Mouse (Mus musculus) neural tube, postnatal 0 days (tissue): ENCODE data around the gene Prss27. TPM values are rescaled to one million over a fixed set of nuclear protein-coding genes. Genes with fewer than 3 reads are reported as not detected.

Experiments used
- microRNA-seq: library from miRNA; unstranded; fragments of <30 nt; microRNA quantifications from one replicate; pipeline ENCODE4, GENCODE M21; 2016
- polyA plus RNA-seq: library from polyadenylated mRNA; unstranded; fragments of >200 nt; fragmentation: Nextera tagmentation; extraction: Ambion mirVana; gene quantifications from 2 replicates; pipeline ENCODE4 v1.2.1, GENCODE M21; 2015

Prss27 gene
- 0.15 TPM in 1 of 2 replicates, not detected in the other for polyA plus RNA-seq

GRCm38 (mm10) chr17:24037844-24038243 lies at the start of gene Prss27:
Prss27 (plus strand) TSS chr17:24038144.

GRCm38 (mm10) chr17:23997901-23998300 lies 40.0 kb upstream of the Prss27 start, which contains the start of gene Prss22:
Prss22 (minus strand) TSS chr17:23998100.

GRCm38 (mm10) chr17:24072919-24073696 lies 35.2 kb downstream of the Prss27 start, which contains the start of gene Kctd5:
Kctd5 (minus strand) TSS chr17:24073485.

Small RNAs within 50 kb of the gene (microRNA-seq; reads per million reads assigned to microRNA genes)
- not detected for gene Gm27700

Other genes starting within 250 kb of the Prss27 start
- gene Srrm2, start 247.6 kb upstream of the Prss27 start, polyA plus RNA-seq, result 455 and 462 TPM in 2 replicates
- gene Elob, start 209.0 kb upstream of the Prss27 start, polyA plus RNA-seq, result 1,482 and 1,529 TPM in 2 replicates
- gene Prss33, start 202.1 kb upstream of the Prss27 start, polyA plus RNA-seq, result not detected in 2 replicates
- gene Prss32, start 194.3 kb upstream of the Prss27 start, polyA plus RNA-seq, result 0.12 TPM in 1 of 2 replicates, not detected in the other
- gene Prss41, start 194.0 kb upstream of the Prss27 start, polyA plus RNA-seq, result 0.86 and 1.6 TPM in 2 replicates
- gene Prss21, start 170.1 kb upstream of the Prss27 start, polyA plus RNA-seq, result not detected in 2 replicates
- gene Dcpp1, start 157.3 kb upstream of the Prss27 start, polyA plus RNA-seq, result not detected in 2 replicates
- gene Dcpp2, start 157.3 kb upstream of the Prss27 start, polyA plus RNA-seq, result not detected in 2 replicates
- not detected in 2 replicates for gene Dcpp3, start 120.7 kb upstream of the Prss27 start, polyA plus RNA-seq
- not detected in 2 replicates for gene Sbp, start 96.5 kb upstream of the Prss27 start, polyA plus RNA-seq
- not detected in 2 replicates for gene Sbpl, start 82.9 kb upstream of the Prss27 start, polyA plus RNA-seq
- not detected in 2 replicates for gene Prss30, start 57.6 kb upstream of the Prss27 start, polyA plus RNA-seq
- gene Prss22, start 40.0 kb upstream of the Prss27 start, polyA plus RNA-seq, result not detected in 2 replicates
- gene Kctd5, start 35.3 kb downstream of the Prss27 start, polyA plus RNA-seq, result 89.6 and 92.0 TPM in 2 replicates
- 59.2 and 60.0 TPM in 2 replicates for gene Pdpk1, start 112.8 kb downstream of the Prss27 start, polyA plus RNA-seq
- 39.4 and 44.0 TPM in 2 replicates for gene Amdhd2, start 125.6 kb downstream of the Prss27 start, polyA plus RNA-seq
- gene Atp6v0c, start 131.6 kb downstream of the Prss27 start, polyA plus RNA-seq, result 2,504 and 2,539 TPM in 2 replicates
- gene Tbc1d24, start 167.4 kb downstream of the Prss27 start, polyA plus RNA-seq, result 20.0 and 23.7 TPM in 2 replicates
- 6.5 and 6.6 TPM in 2 replicates for gene Ntn3, start 171.4 kb downstream of the Prss27 start, polyA plus RNA-seq
- gene Tedc2, start 182.7 kb downstream of the Prss27 start, polyA plus RNA-seq, result 9.1 and 9.7 TPM in 2 replicates
- 5.6 and 8.1 TPM in 2 replicates for gene Ccnf, start 213.3 kb downstream of the Prss27 start, polyA plus RNA-seq